Mouse (Mus musculus): ENCODE results near the gene Ncs1.

The Ncs1 gene

DNA sequence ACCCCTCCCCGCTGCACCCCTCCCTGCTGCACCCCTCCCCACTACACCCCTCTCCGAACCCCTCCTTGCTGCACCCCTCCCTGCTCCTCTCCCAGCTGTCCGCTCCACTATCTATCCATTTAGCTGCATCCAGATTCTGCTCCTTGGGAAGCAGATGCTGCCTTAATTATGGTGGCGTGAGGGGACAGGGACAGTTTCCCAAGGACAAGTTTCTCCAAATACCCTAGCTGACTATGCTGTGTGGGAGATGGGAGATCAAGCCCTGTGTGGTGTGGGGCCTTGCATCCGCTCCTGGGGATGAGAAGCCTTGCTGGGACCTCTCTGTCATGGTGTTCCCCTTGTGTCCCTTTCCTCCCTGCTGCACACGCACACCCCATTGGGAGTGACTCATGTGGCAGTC is 29.4 kb downstream of the Ncs1 start:
- DNase-seq (ENCODE audit: extremely low read depth, insufficient read length, low spot score): no peak

DNA sequence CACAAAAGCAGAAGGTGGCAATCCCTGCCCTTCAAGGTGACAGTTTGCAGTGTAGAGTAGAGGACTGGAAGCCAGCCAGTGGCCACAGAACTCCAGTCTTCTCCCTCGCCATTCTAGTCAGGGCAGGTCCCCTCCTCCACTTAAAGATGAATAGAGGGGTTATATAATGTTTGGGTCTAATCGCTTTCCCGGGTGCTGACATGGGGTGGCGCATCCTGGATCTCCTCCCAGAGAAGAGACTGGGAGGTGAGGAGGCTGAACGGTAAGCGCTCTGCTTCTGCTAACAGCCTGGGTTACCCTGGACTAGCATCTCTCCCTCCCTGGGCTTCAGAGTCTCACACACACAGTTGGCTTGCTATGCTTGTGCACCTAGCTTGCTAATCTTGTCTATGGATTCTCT is 32.2 kb downstream of the Ncs1 start:
- DNase-seq (ENCODE audit: extremely low read depth, insufficient read length, low spot score): no peak

DNA sequence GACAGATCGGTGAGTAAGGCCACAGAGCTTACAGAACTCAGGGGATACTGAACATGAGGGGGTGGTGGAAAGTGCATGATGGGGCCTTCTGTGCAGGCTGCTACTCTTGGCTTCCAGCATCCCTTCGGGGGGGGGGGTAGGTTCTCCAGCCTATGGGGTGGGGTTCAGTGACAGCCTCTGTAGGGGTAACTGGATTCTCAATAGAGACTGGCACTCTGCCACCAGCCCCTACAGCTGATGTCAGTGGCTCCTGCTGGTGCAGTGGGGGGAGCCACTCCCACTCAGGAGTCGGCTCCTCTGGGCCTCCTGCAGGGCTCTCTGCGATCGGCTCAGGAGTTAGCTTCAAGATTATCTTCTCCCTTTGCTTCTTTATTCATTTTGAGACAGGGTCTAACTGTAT is 32.9 kb downstream of the Ncs1 start:
- no peak for DNase-seq (ENCODE audit: extremely low read depth, insufficient read length, low spot score)

DNA sequence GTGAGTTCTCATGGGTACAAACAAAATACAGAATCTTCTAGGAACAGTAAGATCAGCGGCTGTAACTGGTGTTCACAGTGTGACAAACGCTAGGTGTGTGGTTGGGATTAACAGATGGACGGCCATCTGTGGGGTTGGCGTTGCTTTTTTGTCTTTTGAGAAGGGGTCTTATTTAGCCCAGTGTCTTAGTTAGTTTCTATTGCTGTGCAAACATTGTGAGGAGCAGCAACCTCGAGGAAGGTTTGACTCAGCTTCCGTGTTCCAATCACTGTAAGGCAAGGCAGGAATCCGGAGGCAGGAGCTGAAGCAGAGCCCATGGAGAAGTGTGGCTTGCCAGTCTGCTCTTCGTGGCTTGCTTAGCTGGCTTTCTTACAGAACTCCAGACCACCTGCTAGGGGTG is 35.5 kb downstream of the Ncs1 start:
- DNase-seq (ENCODE audit: extremely low read depth, insufficient read length, low spot score): no peak

DNA sequence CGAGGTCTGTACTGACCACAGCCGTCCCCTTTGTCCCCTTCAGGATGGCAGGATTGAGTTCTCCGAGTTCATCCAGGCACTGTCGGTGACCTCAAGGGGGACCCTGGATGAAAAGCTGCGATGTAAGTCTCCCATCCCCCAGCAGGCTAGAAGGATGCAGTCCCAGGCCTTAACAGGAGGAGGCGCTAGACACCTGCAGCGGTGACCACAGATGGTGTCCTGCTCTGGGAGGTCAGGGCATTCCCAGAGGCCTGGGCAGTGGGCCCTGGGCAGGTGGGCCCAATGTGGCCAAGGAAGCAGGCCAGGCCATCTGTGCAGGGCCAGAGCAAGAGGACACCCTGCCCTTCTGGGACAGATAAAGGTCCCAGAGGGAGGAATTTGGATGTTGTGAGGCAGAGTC is 36.6 kb downstream of the Ncs1 start:
- no peak for DNase-seq (ENCODE audit: extremely low read depth, insufficient read length, low spot score)

DNA sequence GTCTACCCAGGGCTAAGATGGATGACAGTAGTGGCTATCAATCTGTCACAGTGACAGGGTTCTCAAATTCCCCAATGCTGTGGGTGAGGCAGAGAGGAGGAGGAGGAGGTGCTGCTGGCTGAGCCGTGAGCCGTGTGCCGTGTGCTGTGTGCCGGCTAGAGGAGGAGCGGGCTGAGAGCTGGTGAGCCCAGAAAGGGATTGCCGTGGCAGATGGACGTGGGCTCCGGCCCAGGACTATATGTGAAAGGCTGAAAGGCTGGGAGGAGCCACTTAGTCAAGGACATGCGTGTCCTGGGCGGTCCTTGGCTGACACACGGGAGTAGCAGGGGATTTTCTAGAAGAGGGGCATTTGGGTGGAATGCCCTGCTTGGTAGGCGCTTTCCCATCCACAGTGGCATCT is 37.3 kb downstream of the Ncs1 start:
- DNase-seq (ENCODE audit: extremely low read depth, insufficient read length, low spot score): no peak

DNA sequence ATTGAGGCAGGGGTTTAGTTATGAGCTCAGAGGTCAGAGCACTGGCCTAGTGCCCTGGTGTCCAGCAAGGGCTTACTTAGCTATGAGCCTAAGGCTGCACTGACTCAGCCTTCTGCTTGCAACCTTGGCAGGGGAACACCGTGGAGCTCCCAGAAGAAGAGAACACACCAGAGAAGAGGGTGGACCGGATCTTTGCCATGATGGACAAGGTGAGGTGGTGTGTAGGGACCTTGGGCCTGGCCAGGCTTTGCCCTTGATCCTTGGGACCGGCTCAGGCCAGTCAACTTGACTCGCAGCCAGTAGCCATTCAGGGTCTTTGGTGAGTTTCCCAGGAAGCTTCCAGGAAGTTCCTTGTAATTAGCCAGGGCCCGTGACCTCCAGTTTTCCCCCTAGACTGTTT is 38.9 kb downstream of the Ncs1 start:
- no peak for DNase-seq (ENCODE audit: extremely low read depth, insufficient read length, low spot score)

DNA sequence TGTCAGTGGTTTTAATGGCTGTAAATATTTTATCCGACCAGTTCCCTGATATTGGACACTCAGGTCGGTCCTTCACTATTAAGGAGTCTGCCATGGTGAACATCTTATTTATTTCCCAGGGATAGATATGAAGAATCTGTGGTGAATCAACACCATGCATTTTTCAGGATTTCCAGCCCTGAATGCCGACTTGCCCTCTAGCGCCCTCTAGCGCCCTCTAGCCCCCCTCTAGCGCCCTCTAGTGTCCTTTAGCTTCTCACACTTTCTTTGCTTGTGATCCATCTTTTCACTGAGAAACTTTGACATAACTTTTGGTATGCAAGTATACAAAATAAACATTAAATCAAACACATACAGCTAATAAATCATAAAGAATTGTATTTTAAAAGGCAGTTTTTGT is 45.8 kb downstream of the Ncs1 start:
- DNase-seq (ENCODE audit: extremely low read depth, insufficient read length, low spot score): no peak

DNA sequence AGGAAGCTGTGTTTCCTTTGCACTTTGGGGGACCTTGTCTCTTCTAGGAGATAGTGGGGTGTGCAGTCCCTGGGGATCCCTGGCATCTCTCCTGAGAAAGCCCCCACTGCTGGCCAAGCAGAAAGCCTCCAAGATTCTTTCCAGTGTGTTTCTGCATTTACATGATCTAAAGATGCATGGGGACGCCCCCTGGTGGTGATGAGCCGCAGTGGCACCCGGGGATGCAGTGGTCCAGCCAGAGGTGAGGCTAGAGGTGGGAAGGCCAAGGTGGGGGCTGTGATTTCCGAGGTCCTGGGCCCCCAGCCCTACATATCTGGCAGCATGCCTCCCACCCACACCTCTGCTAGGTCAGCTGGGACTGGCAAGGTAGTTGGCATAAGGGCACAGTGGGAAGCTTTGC is 49.4 kb downstream of the Ncs1 start:
- DNase-seq (ENCODE audit: extremely low read depth, insufficient read length, low spot score): peak; percentile 53

DNA sequence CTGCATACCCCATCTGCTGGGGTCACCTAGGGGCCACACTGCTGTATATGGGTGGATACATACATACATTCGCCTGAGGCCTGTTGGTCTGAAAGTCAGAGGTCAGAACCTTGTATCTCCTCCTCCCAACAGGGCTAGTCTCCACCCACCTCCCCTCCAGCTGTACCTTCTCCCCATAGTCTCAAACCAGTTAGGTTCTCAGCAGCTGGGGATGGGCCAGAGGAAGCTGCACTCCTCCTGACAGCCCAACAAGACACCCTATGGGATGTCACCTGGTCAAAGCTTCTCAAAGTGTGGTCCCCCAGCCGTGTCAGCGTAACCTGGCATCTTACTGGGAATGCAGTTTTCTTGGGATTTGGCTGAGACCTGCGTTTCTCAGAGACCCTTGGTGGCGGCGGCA is 50.8 kb downstream of the Ncs1 start:
- DNase-seq (ENCODE audit: extremely low read depth, insufficient read length, low spot score): no peak

DNA sequence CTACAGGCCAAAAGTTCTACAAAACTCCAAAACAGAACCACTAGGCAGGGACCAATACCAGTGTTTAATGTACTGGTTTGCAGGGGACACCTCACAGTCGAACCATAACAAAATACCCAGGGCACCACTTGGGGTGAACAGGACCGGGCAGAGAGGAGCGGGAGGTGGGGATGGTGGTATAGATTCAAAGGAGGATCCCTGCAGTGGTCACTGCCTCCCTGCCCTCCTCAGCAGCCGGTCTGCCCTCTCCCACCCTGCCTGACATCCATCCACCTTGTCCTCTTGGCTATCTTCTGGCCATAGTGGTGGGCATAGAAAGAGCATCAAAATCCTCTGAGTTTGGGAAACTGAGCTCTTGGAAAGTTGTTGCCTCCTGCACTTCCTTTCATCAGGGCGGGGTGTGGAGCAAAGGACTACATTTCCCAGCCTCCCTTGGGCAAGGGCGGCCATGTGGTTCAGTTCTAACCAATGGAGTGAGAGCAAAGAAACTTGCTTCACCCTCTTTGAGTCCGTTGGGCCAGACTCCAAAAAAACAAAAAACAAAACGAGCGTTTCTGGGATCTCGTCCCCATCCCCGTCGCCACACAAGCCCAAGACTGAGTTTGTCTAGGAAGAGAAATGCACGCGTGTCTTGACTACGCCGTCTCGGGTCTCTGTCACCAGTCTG is 52.1 kb downstream of the Ncs1 start:
- no peak for DNase-seq (ENCODE audit: extremely low read depth, insufficient read length, low spot score)

DNA sequence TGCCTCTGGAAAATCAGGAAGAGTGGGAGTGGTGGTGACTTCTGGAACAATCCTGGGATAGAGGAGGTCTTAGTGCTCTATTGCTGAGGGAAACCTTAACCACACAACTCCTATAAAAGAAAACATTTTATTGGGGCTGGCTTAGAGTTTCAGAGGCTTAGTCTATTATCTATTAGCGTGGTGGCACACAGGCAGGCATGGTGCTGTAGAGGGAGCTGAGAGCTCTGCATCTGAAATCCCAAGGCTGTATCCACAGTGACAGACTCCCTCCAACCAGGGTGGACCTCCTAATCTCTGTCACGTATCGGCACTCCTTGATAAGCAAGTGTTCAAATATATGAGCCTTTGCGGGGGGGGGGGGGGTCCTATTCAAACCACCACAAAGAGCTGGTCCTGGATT is 53.2 kb downstream of the Ncs1 start:
- no peak for DNase-seq (ENCODE audit: extremely low read depth, insufficient read length, low spot score)

DNA sequence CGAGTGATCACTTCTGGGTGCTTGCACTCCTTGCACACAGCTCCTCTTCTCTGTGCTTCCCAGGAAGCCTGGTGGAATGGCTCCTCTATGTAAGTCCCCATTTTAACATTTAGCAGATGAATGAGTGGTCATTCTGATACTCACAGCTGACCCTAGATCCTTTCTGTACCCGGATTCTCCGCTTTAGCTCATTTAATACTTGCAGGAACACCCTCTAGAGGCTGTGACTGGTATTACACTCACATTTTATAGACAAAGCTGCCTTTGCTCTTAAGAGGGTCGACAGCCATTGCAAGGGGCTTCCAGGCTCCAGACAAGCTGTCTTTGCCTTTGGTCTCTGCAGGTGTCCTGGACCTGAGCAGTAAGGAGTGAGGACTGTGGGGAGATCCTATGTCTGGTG is 53.6 kb downstream of the Ncs1 start:
- no peak for DNase-seq (ENCODE audit: extremely low read depth, insufficient read length, low spot score)

DNA sequence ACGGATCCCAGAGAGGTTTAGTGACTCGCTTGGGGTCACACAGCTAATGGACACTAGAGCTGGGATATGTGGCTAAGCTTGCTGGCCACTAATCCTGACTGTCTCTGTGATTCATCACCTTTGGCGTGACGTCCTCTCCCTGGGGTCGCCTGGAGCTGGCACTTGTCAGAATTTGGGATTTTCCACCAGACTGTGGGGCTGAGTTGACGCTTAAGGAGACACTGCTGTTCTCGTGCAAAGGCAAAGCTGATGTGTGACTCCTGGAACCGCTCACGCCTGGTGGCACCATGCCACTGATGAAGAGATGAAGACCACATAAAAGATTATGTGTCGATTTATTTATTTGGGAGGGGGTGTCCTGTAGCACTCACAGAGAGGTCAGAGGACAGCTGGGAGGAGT is 54.4 kb downstream of the Ncs1 start:
- DNase-seq (ENCODE audit: extremely low read depth, insufficient read length, low spot score): peak; percentile 66

DNA sequence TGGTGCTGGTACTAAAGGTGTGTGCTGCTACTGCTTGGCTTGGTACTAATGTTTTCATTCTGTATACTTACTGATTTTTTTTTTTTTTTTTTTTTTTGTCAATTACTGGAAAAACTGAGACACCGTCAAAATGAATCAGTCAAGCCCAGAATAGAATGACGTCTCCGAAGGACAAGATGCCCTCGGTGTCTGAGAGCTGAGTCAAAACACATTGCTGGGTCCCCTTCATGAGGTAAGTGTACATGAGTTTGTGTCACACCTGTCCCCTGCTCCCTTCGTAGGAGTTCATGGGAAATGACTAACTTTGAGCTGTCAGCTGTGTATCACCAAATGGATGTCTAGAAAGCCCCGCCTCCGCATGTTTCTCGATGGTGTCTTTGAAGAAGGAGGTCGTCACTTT is 57.6 kb downstream of the Ncs1 start:
- DNase-seq (ENCODE audit: extremely low read depth, insufficient read length, low spot score): no peak

DNA sequence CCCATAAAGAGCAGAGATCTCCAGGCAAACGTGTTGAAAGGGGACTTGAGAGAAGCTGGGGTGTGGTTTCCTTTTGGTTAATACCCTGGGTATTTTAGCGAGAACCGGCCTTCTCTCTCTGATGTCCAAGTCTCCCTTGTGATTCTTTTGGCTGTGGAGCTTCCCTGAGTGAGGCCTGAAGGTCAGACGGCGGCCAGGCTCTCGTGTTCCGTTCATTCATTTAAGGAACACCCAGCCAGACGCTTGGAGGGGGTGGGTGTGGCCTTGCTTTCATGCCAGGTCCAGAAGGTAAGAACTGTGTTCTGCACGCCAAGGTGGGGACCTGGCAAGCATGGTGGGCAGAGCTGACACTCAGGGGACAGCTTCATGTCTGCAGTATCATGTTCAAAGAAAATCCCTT is 58.6 kb downstream of the Ncs1 start:
- no peak for DNase-seq (ENCODE audit: extremely low read depth, insufficient read length, low spot score)

DNA sequence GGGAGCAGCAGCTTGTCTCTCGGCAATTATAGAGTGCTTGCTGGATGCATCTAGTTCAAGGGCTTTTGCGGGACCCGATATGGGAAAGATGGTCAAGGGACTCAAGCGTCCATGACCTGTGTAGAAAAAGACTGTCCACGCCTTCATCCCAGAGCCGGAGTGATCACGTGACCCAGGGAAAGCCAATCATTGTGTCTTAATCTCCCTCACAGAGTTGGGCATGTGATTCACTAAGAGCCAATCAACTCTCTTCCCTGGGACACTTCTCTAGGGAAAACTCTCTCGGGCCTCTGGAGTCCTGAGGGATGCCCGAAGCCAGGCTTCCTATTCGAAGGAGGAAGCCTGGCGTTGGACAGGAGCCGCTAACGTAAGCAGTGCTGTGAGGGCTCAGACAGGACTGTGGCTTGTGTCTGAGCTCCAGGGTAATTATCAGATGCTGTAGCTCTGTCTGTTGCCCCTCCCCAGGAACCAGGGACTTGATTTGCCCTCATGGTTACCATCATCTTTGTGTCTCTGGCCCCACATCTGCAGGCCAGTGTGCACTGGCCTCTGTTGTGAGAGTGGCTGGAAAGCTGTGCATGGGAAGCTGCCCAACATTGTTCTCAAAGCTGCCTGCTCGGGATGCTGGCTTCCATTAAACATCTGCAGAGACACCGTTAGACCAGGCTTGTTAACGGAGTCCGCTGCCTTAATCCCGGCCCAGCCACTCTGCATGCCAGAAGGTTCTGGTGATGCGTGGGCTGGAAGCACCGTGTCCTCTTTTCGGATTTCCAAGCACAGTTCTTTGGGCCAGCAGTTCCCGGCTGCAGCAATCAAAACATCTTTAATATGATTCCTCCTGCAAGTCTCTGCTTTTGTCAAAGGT is 59.4 kb downstream of the Ncs1 start:
- DNase-seq (ENCODE audit: extremely low read depth, insufficient read length, low spot score): no peak

DNA sequence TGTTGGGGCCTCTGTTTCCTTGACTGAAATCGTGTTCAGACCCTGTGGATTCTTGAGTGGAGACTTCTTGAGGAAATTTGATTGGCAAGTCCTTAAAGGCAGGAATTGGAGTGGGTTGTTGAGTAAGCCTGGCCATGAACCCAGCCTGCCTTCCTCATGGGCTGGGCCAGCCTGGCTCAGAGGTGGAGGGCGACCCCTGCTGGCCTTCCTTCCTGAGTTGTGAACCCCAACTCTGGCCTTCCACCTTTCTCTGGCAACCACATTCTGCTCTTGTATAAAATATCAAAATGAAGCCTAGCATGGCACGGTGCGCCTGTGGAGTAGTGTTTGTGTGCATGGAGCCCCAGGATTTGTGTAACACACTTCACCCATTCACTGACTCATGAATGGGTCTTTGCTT is 60.1 kb downstream of the Ncs1 start:
- DNase-seq (ENCODE audit: extremely low read depth, insufficient read length, low spot score): no peak

DNA sequence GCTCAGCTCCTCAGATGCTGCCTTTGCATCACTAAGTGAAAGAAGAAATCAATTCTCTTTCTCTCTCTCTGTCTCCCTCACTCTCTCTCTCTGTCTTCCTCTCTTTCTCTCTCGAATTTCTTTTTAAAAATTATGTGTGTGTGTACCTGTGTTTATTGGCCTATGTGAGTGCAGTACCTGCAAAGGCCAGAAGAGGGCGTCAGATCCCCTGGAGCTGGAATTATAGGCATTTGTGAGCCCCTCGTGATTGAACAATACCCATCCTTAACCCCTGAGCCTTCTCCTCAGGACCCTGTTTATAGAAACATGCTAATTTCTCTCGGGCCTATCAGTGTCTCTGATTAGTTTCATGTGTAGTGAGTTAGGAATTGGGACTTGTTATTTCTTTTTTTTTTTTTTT is 62.6 kb downstream of the Ncs1 start:
- DNase-seq (ENCODE audit: extremely low read depth, insufficient read length, low spot score): no peak

DNA sequence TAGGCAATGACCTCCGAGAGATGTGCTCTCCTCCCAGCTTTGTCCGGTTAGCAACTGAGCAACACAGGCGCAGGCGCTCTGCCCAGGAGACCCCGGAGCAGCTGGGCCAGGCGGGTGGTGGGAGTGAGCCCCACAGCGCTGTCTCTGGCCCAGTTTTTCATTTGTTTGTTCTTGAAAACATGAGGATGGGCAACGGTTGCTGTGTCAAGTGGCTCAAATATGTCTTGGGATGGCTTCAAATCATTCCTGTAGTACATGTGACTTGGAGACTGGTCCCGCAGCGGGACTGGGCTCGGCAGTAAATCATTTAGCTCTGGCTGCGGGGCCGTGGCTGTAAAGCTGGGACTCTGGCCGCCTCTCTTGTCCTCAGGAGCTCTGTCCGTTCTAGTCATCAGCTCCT is 63.9 kb downstream of the Ncs1 start:
- no peak for DNase-seq (ENCODE audit: extremely low read depth, insufficient read length, low spot score)

DNA sequence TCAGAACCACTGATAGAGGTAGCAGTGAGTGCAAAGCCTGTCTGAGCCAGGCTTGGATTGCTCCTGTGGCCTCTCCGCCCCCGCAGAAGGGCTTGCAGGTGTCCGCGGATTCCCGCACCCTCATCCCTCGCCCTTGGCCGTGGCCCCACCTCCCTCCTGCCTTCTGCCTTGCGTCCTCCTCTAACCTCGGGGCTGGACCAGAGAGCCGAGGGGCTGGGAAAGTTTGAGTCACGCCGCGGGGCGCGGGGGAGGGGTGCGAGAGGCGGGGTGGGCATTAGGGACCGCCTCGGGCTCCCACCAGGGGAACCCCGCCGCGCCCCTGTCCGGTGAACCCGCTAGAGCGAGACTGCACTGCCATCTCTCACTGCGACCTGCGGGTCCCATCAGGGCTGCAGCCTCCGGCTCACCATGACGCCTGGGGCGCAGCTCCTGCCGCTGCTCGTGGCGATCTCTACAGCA is 68.4 kb downstream of the Ncs1 start, which contains the start of gene Hmcn2:
TSS of gene Hmcn2 (plus strand) at position 409 of the 459 bp plus-strand sequence.
- DNase-seq (ENCODE audit: extremely low read depth, insufficient read length, low spot score): no peak

DNA sequence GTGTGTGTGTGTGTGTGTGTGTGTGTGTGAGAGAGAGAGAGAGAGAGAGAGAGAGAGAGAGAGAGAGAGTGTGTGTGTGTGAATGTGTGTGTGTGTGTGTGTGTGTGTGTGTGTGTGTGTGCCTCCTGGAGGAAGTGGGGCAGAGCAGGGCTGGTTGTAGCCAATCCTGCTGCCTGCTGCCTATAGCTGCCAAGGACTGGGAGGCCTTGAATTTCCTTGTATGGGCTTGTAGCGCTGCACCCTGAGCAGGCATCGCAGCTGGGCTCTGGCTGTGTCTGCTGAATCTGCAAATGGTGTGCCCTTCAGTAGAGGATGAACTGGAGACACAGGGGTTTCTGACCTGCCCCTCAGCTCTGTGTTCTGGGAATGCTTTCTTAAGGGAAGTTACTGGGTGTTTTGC is 72.5 kb downstream of the Ncs1 start:
- no peak for DNase-seq (ENCODE audit: extremely low read depth, insufficient read length, low spot score)

All from 3134 (cell line).